Mouse (Mus musculus) kidney, adult 2 months (tissue): ENCODE results near the gene Dph5. TPM values are rescaled to one million over a fixed set of nuclear protein-coding genes. Genes with fewer than 3 reads are reported as not detected.
A peak's percentile ranks its signal among the peaks of the same experiment; 100 is the strongest.

Experiments
- DNase-seq: peaks from one replicate; pipeline ENCODE4 v3.0.0; 2021
- H3K27ac ChIP-seq: fragments of 200-500 bp; 2 replicates; pipeline ENCODE4 v1.5.1; 2012; ENCODE audit warnings: low read depth, low read length, control low read depth, inconsistent platforms; ENCODE audit not compliant: insufficient read depth
- H3K27me3 ChIP-seq: fragments of 200-500 bp; replicated peaks from 2 replicates; pipeline ENCODE4 v1.6.1; 2012; ENCODE audit warnings: mild to moderate bottlenecking, moderate library complexity, low read length, inconsistent platforms; ENCODE audit not compliant: control insufficient read depth, insufficient read depth
- H3K36me3 ChIP-seq: fragments of 200-500 bp; 2 replicates; pipeline ENCODE4 v1.6.1; 2012; ENCODE audit warnings: mild to moderate bottlenecking, moderate library complexity, low read length, inconsistent platforms; ENCODE audit not compliant: control insufficient read depth, insufficient read depth
- H3K4me1 ChIP-seq: fragments of 200-500 bp; 2 replicates; pipeline ENCODE4 v1.6.1; 2011; ENCODE audit warnings: low read length; ENCODE audit not compliant: control insufficient read depth, insufficient read depth
- H3K4me3 ChIP-seq: fragments of 200-500 bp; 2 replicates; pipeline ENCODE4 v1.5.1; 2011; ENCODE audit warnings: mild to moderate bottlenecking, low read depth, low read length, control low read depth; ENCODE audit not compliant: insufficient read depth
- CTCF ChIP-seq: fragments of 200-500 bp; conservative IDR thresholded peaks from 2 replicates; pipeline ENCODE4 v1.5.1; 2011; ENCODE audit warnings: low read depth, mild to moderate bottlenecking, control low read depth, low read length, moderate library complexity, mixed read lengths; ENCODE audit not compliant: insufficient read depth, insufficient read length
- POLR2A ChIP-seq: fragments of 200-500 bp; IDR thresholded peaks from one replicate; pipeline ENCODE4 v1.6.1; 2011; ENCODE audit warnings: low read depth, low read length, control low read depth
- WGBS: fragments of 180-500 bp; shearing (Covaris S2); methylation state at CpG from one replicate; pipeline ENCODE4 v1.1.7; 2018; 5-methylcytosine and 5-hydroxymethylcytosine counted together
- polyA plus RNA-seq: library from polyadenylated mRNA; depleted of rRNA; stranded (reverse); fragments of >200 nt; gene quantifications from 2 replicates; pipeline ENCODE4 v1.2.3, GENCODE M21; 2012

Dph5 gene
- polyA plus RNA-seq, 1 experiment: 6.1 TPM

- Histone ChIP-seq H3K27me3 (no peaks in the 10 kb centered on the region), H3K4me3 (no peak overlapping the region), H3K36me3 (no peaks in the 10 kb centered on the region), H3K27ac (no peak overlapping the region), H3K4me1 (no peaks in the 10 kb centered on the region)
- 90% methylated on average over 10 of the region's 10 CpGs for WGBS
- TF ChIP-seq CTCF (no peak), POLR2A (no peak)
- no peak for DNase-seq
These were observed 81.3 kb downstream of the Dph5 start for GRCm38 (mm10) chr3:115968745-115969530.

- Histone ChIP-seq H3K36me3 (peaks cover 2% of the 10 kb centered on the region; the same call in 1 of the 2 replicates), H3K4me3 (no peak overlapping the region), H3K4me1 (no peaks in the 10 kb centered on the region), H3K27ac (no peak overlapping the region), H3K27me3 (no peaks in the 10 kb centered on the region)
- WGBS: 90% methylated on average over 20 of the region's 20 CpGs
- TF ChIP-seq CTCF (no peak), POLR2A (no peak)
- no peak for DNase-seq
These were observed 83.6 kb downstream of the Dph5 start for GRCm38 (mm10) chr3:115971045-115971785.

GRCm38 (mm10) chr3:115971891-115972646, 84.4 kb downstream of the Dph5 start:
- no peak overlapping the region for H3K4me3 ChIP-seq
- no peaks in the 10 kb centered on the region for H3K4me1 ChIP-seq
- 92% methylated on average over 14 of the region's 14 CpGs for WGBS
- H3K27ac ChIP-seq: no peak overlapping the region
- TF ChIP-seq POLR2A (no peak), CTCF (no peak)
- H3K36me3 ChIP-seq: peaks cover 2% of the 10 kb centered on the region; the same call in 1 of the 2 replicates
- no peak for DNase-seq
- no peaks in the 10 kb centered on the region for H3K27me3 ChIP-seq

- 90% methylated on average over 6 of the region's 6 CpGs for WGBS
- no peak overlapping the region for H3K4me3 ChIP-seq
- H3K27me3 ChIP-seq: no peaks in the 10 kb centered on the region
- H3K4me1 ChIP-seq: no peaks in the 10 kb centered on the region
- H3K27ac ChIP-seq: no peak overlapping the region
- no peak for TF ChIP-seq POLR2A
- no peak for TF ChIP-seq CTCF
- H3K36me3 ChIP-seq: peaks cover 2% of the 10 kb centered on the region; the same call in 1 of the 2 replicates
- no peak for DNase-seq
These were observed 86.6 kb downstream of the Dph5 start for GRCm38 (mm10) chr3:115974228-115974627.

GRCm38 (mm10) chr3:115974995-115975394, 87.4 kb downstream of the Dph5 start:
- DNase-seq: no peak
- no peak overlapping the region for H3K4me3 ChIP-seq
- TF ChIP-seq CTCF (no peak), POLR2A (no peak)
- no peak overlapping the region for H3K27ac ChIP-seq
- H3K27me3 ChIP-seq: no peaks in the 10 kb centered on the region
- H3K4me1 ChIP-seq: no peaks in the 10 kb centered on the region
- WGBS: 91% methylated on average over 10 of the region's 10 CpGs
- peaks cover 2% of the 10 kb centered on the region; the same call in 1 of the 2 replicates for H3K36me3 ChIP-seq

GRCm38 (mm10) chr3:115979000-115979399, 91.4 kb downstream of the Dph5 start:
- DNase-seq: peak; percentile 10
- H3K27ac ChIP-seq: no peak overlapping the region
- H3K4me3 ChIP-seq: no peak overlapping the region
- no peaks in the 10 kb centered on the region for H3K4me1 ChIP-seq
- 3% methylated on average over 1 of the region's 1 CpGs for WGBS
- no peaks in the 10 kb centered on the region for H3K27me3 ChIP-seq
- no peak for TF ChIP-seq POLR2A
- TF ChIP-seq CTCF: 0 out of 2 replicates have a peak, but pooled peaks have one; percentile 2
- H3K36me3 ChIP-seq: peaks cover 7% of the 10 kb centered on the region
